Mouse (Mus musculus): ENCODE data around the gene Cbx5.
"Not testable (repeated sequence)": the region's sequence is repeated elsewhere in the genome, so short reads cannot be mapped to it uniquely, and the experiment has no call there.

Cbx5 gene

DNA sequence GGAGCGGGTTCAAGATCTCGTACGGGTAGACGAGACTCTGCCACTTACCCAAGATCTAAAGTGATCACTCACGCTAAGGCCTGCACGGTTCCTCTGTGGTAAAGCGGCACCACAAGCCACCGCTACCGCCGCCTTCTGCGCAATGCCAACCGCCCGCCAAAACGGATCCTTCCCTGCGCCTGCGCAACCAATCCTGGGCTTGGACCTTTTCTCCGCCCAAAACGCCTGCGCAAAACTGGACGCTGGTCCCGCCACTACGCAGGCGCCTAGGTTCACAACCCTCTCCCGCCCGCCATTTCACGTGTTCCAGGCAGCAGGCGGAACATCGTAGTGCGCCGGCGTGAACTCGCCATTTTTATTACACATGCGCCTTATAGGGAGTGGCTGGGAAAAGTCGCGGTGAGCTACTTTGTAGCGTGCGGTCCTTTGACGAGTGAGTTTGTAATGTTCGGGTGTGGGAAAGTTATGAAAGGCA lies at the start of gene Cbx5:
TSS of gene Cbx5 (minus strand) at position 132 of the 475 bp plus-strand sequence.
- DNase-seq: peak; percentile 99

DNA sequence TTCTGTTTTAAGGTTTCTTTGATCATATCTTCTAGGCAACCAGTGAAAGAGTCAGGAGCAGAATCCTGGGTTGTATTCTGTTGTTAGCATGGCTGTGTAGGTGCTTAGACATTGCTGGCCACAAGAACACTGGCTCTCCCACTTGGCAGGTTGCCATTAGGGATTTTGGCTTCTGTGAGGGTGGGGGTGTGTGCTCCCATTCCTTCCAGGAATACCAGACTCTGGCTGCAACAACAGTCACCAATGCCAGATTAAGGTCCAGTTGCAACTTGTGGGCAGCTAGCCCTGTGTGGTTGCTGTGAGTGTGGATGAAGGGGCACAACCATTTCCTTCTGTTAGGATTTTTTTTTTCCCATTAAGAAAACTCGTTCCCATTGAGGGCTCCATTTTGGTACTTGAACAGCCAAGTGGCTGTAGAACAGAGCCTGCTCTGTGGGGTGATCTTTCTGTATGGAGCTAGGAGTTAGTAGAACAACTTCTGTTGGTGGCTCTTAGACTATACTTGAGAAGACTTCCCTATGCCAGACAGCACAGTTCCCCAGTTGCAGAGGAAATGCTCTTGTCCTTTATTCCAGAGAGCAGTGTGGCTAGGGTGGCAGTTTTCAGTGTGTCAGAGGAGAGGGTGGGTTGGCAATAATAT lies 46.3 kb upstream of the Cbx5 start:
- peak; percentile 42 for DNase-seq

DNA sequence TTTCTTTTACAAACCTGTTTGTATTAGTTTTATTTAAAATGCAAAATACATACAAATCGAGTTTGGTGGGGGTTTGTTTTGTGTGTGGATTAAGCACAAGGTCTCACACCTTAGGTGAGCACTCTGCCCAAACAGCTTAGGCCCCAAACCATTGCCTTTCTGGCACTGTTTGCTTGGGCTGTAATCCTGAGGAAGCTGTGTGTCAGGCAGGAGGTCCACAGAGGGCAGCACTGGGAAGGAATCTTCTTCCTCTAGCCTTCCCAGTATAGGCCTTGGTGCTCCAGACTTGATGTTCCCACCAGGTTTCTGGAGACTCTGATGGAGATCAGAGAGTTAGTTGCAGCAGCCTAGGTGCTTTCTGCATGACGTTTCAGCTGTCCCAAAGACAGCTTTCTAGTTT lies 45.0 kb upstream of the Cbx5 start:
- no peak for DNase-seq

DNA sequence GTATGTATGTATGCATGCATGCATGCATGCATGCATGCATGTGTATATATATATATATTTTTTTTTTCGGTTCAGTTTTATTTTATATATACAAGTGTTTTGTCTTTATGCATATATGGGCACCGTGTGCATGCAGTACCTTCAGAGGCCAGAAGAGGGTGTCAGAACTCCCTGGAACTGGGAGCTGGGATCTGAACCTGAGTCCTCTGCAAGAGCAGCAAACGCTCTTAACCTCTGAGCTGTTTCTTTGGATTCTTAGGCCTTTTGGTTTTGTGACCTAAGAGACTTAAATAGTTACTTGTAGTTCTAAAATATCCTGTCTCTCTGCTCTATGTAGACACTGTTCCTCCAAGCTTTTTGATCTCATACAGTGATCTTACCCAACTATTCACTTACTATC lies 44.5 kb upstream of the Cbx5 start:
- no peak for DNase-seq

DNA sequence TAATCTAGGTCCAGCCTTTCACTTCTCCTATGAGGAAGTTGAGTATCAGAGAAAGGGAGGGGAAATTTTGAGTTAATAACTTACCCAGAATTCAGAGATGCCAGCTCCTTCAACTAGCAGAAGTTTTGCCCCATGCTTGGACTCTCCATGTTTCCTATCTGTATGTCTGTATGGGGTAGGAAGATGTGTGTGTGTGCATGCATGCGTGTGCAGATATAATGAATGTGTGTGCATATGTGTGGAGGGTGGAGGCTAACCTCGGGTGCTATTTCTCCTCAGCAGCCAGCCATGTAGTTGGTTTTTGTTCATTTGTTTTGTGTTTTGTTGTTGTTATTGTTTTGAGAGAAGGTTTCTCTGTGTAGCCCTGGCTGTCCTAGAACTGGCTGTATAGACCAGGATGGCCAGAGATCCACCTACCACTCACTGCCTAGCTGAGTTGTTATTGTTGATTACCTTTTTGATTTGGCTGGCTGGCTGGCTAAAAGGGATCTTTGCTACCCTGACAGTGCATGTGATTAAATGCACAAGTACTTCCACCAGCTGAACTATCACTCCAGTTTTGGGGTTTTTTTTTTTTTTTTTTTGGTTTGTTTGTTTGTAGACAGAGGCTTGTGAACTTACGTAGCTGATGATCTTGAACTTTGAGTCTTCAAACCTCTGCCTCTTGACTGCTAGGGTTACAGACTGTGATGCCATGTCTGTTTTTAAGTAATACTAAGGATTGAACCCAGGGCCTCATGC lies 42.0 kb upstream of the Cbx5 start:
- DNase-seq: no peak

DNA sequence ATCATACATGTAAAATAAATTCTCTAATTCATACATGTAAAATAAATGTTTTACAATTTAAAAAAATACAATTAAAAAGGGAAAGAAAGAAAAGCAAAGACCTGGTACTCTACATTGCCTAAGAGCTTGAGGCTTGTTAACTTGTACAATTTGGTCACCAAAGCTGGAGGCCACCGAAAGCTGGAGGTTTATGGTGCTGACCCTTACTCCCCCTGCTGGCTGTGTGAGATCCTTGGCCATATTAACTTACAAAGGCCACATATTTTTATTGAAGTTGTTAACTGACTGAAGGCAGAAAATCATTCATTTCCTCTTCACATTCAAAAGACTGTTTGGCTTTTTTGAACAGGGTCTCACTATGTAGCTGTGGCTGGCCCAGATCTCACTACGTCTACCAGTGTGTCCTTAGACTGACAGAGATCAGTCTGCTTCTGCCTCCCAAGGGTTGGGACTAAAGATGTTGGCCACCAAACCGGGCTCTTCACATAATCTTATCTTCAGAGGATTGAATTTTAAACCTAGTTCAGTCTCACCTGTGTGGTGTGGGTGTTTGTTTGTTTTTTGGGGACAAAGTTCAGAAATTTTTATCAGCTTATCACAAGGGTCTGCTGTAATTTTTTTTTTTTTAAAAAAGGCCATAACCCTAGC lies 41.3 kb upstream of the Cbx5 start:
- no peak for DNase-seq

DNA sequence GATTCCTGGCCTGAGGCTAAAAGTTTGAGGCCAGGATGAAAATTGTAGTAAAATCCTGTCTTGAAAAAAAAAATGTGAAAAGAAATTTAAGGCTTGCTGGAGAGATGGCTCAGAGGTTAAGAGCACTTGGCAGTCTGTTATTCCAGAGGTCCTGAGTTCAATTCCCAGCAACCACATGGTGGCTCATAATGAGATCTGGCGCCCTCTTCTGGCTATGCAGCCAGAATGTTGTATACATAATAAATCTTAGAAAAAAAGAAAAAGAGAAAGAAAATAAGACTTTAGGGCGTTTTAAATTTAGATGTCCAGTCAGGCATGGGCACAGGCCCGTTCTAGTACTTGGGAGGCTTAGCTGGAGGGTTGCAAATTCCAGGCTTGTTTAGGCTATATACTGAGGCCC lies 40.1 kb upstream of the Cbx5 start:
- DNase-seq: no peak

DNA sequence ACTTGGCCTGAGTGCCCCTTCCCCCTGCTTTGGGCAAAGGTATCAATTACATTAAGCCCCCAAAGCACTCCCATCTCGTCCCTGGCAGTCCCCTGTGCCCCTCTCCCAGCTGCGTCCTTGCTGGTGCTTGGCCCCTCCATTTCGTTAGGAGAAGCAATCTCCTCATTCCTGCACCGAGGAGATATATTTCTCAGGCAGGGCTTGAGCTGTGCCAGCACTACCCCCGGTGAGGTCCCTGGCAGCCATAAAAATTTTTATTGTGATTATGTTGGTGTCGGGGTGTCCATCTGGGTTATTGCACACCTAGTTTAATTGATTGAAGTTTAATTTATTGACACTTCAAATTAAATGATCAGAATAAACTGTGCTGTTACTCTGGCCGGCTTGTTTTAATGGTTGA lies 38.3 kb upstream of the Cbx5 start:
- no peak for DNase-seq

DNA sequence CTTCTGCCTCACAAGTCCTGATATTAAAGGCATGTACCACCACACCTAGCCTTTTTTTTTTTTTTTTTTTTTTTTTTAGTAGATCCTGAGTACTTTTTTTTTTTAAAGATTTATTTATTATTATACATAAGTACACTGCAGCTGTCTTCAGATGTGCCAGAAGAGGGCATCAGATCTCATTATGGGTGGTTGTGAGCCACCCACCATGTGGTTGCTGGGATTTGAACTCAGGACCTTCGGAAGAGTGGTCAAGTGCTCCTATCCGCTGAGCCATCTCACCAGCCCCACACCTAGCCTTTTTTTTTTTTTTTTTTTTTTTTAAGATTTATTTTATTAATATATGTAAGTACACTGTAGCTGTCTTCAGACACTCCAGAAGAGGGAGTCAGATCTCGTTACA lies 36.3 kb upstream of the Cbx5 start:
- not testable (repeated sequence) for DNase-seq

DNA sequence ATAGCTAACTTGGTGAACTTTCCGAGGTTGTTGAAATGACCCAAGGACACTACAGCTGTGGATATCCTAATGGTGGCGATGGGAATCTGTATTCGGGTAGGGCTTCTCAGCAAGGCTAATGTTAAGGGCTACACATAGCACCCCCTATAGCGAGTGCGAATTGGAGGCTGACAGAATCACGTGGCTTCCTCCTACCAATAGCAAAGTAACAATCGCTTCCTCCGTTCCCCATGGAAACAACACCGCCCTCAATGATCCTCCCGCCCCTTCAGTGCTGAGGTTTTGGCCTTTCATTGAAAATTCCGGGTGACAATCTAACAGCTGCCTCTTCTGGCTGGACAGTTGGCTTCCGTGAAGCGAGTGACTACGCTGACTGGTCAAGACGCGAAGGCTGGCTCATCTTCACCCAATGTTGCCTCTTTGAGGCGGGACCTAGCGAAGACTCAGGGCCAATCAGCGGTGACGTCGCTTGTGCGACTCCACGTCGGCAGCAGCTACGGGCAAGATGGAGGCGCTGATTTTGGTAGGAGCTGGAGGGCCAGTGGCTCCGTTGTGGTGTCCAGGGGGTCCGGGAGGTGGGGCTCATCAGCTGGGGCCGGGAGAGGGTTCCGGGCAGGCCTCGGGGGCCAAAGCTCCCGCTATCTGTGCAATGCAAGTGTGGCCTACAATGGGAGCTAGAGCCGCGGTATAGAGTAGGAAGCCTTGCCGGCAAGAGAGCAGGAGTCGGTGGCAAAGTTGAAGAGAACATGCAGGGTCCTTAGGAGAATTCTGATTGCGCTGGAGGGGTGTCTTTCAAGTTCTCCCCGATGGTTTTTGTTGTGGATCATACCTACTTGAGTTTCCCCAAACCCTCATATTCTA lies 33.0 kb upstream of the Cbx5 start, which contains the start of gene Copz1:
TSS of gene Copz1 (plus strand) at position 296 of the 861 bp plus-strand sequence.
- peak; percentile 99 for DNase-seq

DNA sequence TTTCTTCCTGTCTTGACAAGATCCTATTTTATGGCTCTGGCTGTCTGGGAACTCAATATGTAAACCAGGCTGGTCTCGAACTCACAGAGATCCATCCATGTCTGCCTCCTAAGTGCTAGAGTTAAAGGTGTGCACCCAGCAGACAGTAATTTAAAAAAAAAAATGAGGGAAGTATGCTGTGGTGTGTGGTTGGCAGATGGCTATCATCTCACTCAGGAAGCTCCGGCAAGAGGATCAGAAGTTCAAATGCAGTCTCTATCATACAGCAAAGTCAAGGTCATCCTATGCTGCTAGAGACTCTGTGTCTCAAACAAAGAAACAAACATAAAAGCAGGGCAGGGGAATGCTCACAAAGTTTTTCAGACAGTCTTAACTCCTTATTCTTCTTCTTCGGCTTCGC lies 29.3 kb upstream of the Cbx5 start:
- DNase-seq: no peak

DNA sequence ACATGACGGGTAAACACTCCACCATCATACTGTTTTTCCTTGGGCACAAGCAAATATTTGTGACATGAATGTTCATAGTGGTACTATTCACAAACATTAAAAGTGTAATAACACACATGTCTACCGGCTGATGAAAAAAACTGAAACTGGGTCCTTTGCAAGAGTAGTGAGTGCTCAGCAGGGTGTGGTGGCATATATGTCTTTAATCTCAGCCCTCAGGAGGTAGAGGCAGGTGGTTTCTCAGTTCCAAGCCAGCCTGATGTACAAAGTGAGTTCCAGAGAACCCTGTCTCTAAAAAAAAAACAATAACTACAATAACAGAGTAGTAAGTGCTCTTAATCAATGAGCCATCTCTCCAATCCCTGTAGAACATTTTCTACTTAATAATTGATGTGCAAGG lies 25.2 kb upstream of the Cbx5 start:
- no peak for DNase-seq

DNA sequence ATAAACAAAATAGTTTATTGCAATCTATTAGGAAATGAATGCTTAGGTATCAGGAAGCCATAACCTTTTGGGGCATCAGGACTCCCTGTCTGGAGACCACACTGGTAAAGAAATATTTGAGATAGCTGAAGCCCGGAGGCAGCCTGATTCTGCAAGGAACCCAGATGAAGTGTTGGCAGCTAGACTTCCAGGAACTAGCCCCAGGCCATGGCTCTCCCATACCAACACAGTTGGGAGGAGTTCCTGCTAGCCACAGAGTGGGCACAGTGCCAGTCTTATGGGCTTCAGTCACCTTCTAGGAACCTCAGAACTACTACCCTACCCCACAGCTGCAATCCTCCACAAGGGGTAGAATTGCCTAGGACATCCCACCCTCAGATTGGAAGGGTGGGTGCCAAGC lies 20.4 kb upstream of the Cbx5 start:
- no peak for DNase-seq

DNA sequence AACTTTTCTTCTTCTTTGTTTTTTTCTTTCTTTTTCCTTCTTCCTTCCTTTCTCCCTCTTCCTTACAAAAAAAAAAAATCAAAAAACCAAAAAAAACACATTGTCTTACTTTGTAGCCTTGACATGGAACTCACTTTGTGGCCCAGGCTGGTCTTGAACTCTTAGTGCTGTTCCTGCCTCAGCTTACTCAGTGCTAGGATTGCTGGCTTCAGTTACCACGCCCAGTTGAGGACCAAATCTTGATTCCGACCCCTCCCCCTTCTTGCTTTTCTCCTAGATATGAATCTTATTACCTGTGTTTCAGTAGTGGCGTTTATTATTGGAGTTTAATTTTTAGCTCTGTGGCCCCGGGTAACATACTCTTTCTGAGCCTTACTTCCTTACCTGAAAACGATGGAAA lies 19.5 kb upstream of the Cbx5 start:
- DNase-seq: no peak

DNA sequence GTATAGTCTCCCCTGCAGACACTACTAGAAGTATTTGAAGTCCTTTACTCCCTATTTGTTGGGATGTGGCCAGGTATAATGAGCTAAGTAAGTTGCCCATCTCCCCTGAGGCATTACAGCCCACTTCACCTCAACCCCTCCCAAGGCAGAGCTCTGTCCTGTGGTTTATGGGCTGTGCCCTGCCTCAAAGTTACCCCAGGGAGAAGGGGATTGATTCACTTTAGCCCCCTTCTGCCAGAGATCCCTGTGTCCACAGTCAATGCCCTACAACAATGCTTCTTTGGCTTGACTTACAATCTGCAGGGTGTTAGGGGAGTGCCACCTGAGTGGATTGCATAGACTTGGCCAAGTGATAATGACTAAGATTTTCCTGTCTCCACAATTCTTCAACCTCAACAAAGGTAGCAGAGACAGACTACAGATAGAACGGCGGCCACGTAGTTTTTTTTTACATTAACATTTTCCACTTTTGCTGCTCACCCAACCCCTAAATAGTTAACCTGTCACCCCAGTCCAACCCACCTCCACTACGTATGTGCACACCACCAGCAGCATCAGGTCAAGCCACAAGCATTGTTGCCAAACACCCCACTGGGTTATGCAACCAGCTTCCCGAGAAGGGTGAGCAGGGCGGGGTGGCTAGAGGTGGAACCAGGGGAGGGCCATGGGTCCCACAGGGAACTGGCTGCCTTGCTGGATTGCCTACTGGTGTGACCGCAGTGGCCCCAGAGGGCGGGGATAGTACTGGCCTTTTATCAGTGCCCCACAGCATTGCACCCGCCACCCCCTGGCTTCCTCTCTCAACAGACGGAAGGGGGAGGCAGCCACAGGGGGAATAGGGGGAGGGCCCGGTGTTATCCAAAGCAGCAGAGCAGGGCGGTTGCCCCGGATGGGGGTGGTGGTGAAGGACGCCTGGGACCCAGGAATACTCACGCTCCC lies 18.4 kb upstream of the Cbx5 start, which contains the start of gene Nfe2:
TSS of gene Nfe2 (minus strand) at position 614 of the 939 bp plus-strand sequence.
- no peak for DNase-seq

DNA sequence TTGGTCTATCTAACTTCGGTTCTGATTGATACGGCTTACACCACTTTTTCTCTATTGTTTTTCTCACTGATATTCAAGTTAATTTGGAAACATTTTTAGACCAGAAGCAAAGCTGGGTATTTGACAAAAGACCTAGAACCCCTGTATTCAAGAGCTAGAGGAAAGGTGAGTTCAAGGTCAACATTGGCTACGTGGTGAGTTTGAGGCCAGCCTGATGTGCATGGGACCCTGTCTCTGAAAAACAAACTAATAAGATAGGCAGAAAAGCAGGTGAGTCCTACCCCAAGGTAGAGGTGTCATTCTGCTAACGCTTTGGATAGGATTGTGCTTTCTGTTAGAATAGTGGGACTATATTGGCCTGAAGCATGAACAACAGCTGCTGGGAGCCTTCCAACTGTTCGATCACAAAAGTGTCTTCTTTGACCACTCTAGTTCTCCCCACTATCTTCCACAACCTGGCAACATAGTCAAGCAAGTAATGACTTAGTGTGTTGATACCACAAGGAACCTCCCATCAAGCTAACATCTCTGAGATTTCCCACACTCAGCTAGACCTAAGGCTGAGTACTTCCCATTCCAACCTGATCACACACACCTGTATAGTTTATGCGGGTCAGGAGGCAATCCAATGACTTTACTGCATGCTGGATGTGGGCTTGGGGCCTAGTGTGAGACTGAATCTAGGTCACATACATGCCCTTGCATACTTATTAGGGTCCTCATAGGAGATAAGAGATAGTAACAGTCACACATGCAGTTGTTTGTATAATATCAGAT lies 16.8 kb upstream of the Cbx5 start:
- DNase-seq: no peak

DNA sequence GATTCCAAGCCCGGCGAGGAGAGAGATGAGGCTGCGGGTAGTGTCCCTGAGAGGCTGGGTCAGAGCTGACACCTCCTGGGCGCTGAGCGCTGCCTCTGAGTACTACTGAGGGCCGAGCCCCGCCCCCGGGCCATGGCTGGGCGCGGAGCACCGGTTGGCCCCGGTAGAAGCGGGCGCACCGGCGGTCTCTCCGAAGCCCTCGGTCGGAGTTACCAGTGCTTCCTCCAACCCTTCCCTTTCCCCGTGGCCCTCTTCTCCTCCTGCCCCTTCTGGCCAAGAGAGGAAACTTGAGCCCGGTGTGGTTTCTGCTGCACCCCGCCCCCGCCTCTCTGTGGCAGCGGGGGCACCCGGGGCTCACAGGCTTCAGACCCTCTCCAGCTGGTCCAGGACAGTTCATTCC lies 15.6 kb upstream of the Cbx5 start:
- DNase-seq: no peak

DNA sequence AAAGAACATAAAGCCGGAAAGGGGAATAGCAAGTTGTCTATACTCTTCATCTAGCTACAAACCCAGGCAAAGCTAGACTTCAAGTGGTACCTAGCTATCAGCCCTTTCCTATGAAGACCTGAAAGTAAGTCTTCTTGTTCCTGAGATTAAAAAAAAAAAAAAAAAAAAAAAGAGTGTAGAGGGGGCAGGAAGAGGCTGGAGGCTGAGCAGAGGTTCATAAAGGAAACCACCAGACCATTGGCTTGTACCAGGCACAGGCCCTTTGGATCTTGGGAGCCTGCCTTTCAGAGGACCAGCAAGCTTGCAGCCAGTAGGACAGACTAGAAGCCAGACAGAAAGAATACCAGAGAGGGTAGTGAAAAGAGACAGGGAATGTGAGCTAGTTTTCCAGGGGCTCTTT lies 13.7 kb upstream of the Cbx5 start:
- DNase-seq: no peak

DNA sequence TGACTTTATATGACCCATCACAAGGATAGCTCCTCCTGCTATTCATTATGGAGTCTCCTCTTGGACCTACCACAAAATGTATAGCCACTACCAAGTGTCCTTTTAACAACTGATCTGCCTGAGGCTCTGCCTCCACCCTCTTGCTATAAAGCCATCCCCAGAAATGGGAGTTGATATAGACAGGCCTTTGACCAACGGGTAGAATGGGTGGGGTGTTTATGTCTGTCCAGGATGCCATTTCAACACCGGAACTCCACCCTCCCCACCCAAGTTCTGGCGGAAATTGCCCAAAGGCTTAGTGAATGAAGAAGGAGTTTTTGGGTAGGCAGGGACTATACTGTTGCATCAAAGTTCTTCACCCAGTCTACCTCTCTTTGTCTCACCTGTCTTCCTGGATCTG lies 13.0 kb upstream of the Cbx5 start:
- no peak for DNase-seq

DNA sequence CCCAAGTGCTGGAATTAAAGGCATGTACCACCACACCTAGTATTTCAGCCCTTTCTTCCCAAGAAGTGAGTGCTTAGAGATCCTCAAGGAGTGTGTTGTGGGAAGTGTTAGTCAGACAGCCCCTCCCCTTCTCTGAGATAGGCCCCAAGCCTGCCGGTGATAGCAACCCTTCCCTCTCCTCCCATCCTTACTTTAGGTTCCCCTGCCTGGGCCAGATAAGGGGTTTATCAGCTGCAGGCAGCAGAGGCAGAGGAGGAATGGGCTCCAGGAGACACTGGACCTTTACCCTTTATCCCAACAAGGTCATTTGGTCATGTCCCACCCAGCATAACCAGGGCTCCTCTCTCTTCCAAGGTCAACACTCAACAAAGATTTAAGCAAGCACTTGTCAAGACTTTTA lies 12.0 kb upstream of the Cbx5 start:
- no peak for DNase-seq

DNA sequence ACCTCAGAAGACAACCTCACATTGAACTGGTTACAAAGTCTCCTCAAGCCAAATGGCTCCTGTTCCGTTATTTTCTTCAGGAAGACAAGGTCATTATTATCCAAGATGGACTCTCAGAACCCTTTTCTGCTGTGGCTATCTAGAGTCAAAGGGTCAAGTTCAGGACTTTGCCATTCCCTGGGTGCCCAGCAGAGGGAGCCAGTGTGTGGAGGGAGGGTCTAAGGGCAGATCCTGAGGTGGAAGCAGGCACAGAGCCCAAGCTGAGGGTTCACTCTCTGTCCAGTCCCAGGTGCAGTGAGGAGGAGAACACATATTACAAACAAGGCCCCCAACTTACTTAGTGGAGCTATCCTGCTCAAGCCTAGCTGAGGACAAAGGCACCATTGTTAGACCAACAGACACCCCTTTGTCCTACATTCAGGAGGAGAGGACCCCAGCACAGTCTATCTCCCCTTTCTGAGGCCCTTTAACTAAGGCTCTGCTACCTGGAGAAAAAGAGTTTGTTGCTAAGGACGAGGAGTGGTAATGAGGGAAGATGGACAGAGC lies 10.7 kb upstream of the Cbx5 start:
- DNase-seq: peak; percentile 42
